Mouse (Mus musculus): Measurements from ENCODE around the gene Il31ra. TPM values are rescaled to one million over a fixed set of nuclear protein-coding genes. Genes with fewer than 3 reads are reported as not detected.
A peak's percentile ranks its signal among the peaks of the same experiment; 100 is the strongest.
"Not testable (repeated sequence)": the region's sequence is repeated elsewhere in the genome, so short reads cannot be mapped to it uniquely, and the experiment has no call there.

Il31ra gene
- total RNA-seq (2021): not detected
- not detected in 2 replicates for polyA plus RNA-seq (2012; rRNA removed)
- long read RNA-seq: 0 reads

GRCm38 (mm10) chr13:112594260-112594659 lies at the start of gene Il31ra:
Gene Il31ra (minus strand): TSS chr13:112594360.
- H3K36me3 ChIP-seq (ENCODE audit: control insufficient read depth, insufficient read depth, low read length); H3K9ac ChIP-seq (ENCODE audit: low read depth, low read length); H3K79me2 ChIP-seq (replicated peaks; ENCODE audit: control insufficient read depth, insufficient read depth, low read length); H3K27ac ChIP-seq; H3K4me1 ChIP-seq (ENCODE audit: control insufficient read depth, insufficient read depth, low read length); H3K4me3 ChIP-seq; DNase-seq; H3K27me3 ChIP-seq (ENCODE audit: control insufficient read depth, insufficient read depth, low read length); intact Hi-C loops (cut with DNase I): not testable (repeated sequence)
- 88% methylated on average over 6 of the region's 8 CpGs for WGBS

- intact Hi-C loops (cut with DNase I): no loop called here
- Histone ChIP-seq H3K79me2 (replicated peaks; ENCODE audit: control insufficient read depth, insufficient read depth, low read length) (no peaks in the 10 kb centered on the region), H3K4me1 (ENCODE audit: control insufficient read depth, insufficient read depth, low read length) (no peaks in the 10 kb centered on the region), H3K4me3 (no peak overlapping the region), H3K36me3 (ENCODE audit: control insufficient read depth, insufficient read depth, low read length) (no peaks in the 10 kb centered on the region), H3K9ac (ENCODE audit: low read depth, low read length) (no peak overlapping the region), H3K27me3 (ENCODE audit: control insufficient read depth, insufficient read depth, low read length) (no peaks in the 10 kb centered on the region), H3K27ac (no peak overlapping the region)
- WGBS: 86% methylated on average over 3 of the region's 3 CpGs
- no peak for DNase-seq
- TF ChIP-seq POLR2A (IDR thresholded peaks at IDR 0.05; ENCODE audit: insufficient read depth, low read depth, low read length): no peak
- TF ChIP-seq CTCF (IDR thresholded peaks at IDR 0.05): no peak
- TF ChIP-seq EP300 (IDR thresholded peaks at IDR 0.05; ENCODE audit: insufficient read depth, low read depth, low read length): no peak
Measured at GRCm38 (mm10) chr13:112642897-112643296, 48.7 kb upstream of the Il31ra start.

GRCm38 (mm10) chr13:112639111-112639510 lies 45.0 kb upstream of the Il31ra start:
- H3K9ac ChIP-seq (ENCODE audit: low read depth, low read length): no peak overlapping the region
- H3K4me3 ChIP-seq: no peak overlapping the region
- intact Hi-C loops (cut with DNase I): no loop called here
- TF ChIP-seq POLR2A (IDR thresholded peaks at IDR 0.05; ENCODE audit: insufficient read depth, low read depth, low read length) (no peak), CTCF (IDR thresholded peaks at IDR 0.05) (no peak), EP300 (IDR thresholded peaks at IDR 0.05; ENCODE audit: insufficient read depth, low read depth, low read length) (no peak)
- no peaks in the 10 kb centered on the region for H3K36me3 ChIP-seq (ENCODE audit: control insufficient read depth, insufficient read depth, low read length)
- WGBS: 56% methylated on average over 4 of the region's 4 CpGs
- DNase-seq: peak; percentile 30 to 59
- no peaks in the 10 kb centered on the region for H3K4me1 ChIP-seq (ENCODE audit: control insufficient read depth, insufficient read depth, low read length)
- no peaks in the 10 kb centered on the region for H3K27me3 ChIP-seq (ENCODE audit: control insufficient read depth, insufficient read depth, low read length)
- H3K79me2 ChIP-seq (replicated peaks; ENCODE audit: control insufficient read depth, insufficient read depth, low read length): no peaks in the 10 kb centered on the region
- H3K27ac ChIP-seq: no peak overlapping the region

GRCm38 (mm10) chr13:112636498-112636897 lies 42.3 kb upstream of the Il31ra start:
- intact Hi-C loops (cut with DNase I): no loop called here
- no peak overlapping the region for H3K9ac ChIP-seq (ENCODE audit: low read depth, low read length)

GRCm38 (mm10) chr13:112635174-112635837 lies 41.1 kb upstream of the Il31ra start:
- DNase-seq: no peak
- no peak overlapping the region for H3K27ac ChIP-seq
- no peak overlapping the region for H3K4me3 ChIP-seq
- no peak overlapping the region for H3K9ac ChIP-seq (ENCODE audit: low read depth, low read length)
- H3K36me3 ChIP-seq (ENCODE audit: control insufficient read depth, insufficient read depth, low read length): no peaks in the 10 kb centered on the region
- 63% methylated on average over 7 of the region's 7 CpGs for WGBS
- H3K27me3 ChIP-seq (ENCODE audit: control insufficient read depth, insufficient read depth, low read length): no peaks in the 10 kb centered on the region
- no peaks in the 10 kb centered on the region for H3K4me1 ChIP-seq (ENCODE audit: control insufficient read depth, insufficient read depth, low read length)
- TF ChIP-seq CTCF (IDR thresholded peaks at IDR 0.05) (no peak), POLR2A (IDR thresholded peaks at IDR 0.05; ENCODE audit: insufficient read depth, low read depth, low read length) (no peak), EP300 (IDR thresholded peaks at IDR 0.05; ENCODE audit: insufficient read depth, low read depth, low read length) (no peak)
- H3K79me2 ChIP-seq (replicated peaks; ENCODE audit: control insufficient read depth, insufficient read depth, low read length): no peaks in the 10 kb centered on the region
- intact Hi-C loops (cut with DNase I): no loop called here

More at GRCm38 (mm10) chr13:112636498-112636897, 42.3 kb upstream of the Il31ra start:
- Histone ChIP-seq H3K36me3 (ENCODE audit: control insufficient read depth, insufficient read depth, low read length) (no peaks in the 10 kb centered on the region), H3K4me1 (ENCODE audit: control insufficient read depth, insufficient read depth, low read length) (no peaks in the 10 kb centered on the region), H3K4me3 (no peak overlapping the region), H3K79me2 (replicated peaks; ENCODE audit: control insufficient read depth, insufficient read depth, low read length) (no peaks in the 10 kb centered on the region), H3K27me3 (ENCODE audit: control insufficient read depth, insufficient read depth, low read length) (no peaks in the 10 kb centered on the region), H3K27ac (no peak overlapping the region)
- WGBS: 36% methylated on average over 3 of the region's 3 CpGs
- DNase-seq: no peak
- TF ChIP-seq POLR2A (IDR thresholded peaks at IDR 0.05; ENCODE audit: insufficient read depth, low read depth, low read length) (no peak), CTCF (IDR thresholded peaks at IDR 0.05) (no peak), EP300 (IDR thresholded peaks at IDR 0.05; ENCODE audit: insufficient read depth, low read depth, low read length) (no peak)

DNA sequence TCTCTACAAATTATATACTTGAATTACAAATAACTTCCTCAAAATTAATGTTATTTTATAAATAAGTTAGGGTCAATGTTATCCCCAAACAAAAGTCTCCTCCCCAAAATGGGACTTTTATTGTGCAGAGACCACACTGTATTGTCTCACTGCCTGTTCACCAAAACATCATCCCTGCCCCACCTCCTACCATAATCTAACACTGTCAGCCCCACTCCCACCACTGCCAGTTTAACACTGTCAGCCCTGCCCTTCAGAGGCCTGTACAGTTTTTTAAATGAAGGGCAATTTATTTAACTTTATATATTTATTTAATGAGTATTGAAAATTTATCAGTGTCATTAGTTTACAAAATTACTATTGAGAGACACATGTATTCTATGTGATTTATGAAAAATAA lies 31.4 kb upstream of the Il31ra start:
- no peak for DNase-seq
- no peak for TF ChIP-seq EP300 (IDR thresholded peaks at IDR 0.05; ENCODE audit: insufficient read depth, low read depth, low read length)
- no peak for TF ChIP-seq POLR2A (IDR thresholded peaks at IDR 0.05; ENCODE audit: insufficient read depth, low read depth, low read length)
- no peak for TF ChIP-seq CTCF (IDR thresholded peaks at IDR 0.05)
- no peaks in the 10 kb centered on the region for H3K4me1 ChIP-seq (ENCODE audit: control insufficient read depth, insufficient read depth, low read length)
- no peaks in the 10 kb centered on the region for H3K36me3 ChIP-seq (ENCODE audit: control insufficient read depth, insufficient read depth, low read length)
- no peak overlapping the region for H3K4me3 ChIP-seq
- no peak overlapping the region for H3K9ac ChIP-seq (ENCODE audit: low read depth, low read length)
- no peak overlapping the region for H3K27ac ChIP-seq
- H3K27me3 ChIP-seq (ENCODE audit: control insufficient read depth, insufficient read depth, low read length): no peaks in the 10 kb centered on the region
- intact Hi-C loops (cut with DNase I): no loop called here
- no peaks in the 10 kb centered on the region for H3K79me2 ChIP-seq (replicated peaks; ENCODE audit: control insufficient read depth, insufficient read depth, low read length)
